Mouse (Mus musculus) pancreas, adult 10 weeks (tissue): Measurements from ENCODE around the gene Scgb1b2. TPM values are rescaled to one million over a fixed set of nuclear protein-coding genes. Genes with fewer than 3 reads are reported as not detected.

Experiments used
- polyA plus RNA-seq: library from polyadenylated mRNA; stranded (reverse); fragments of 350-450 nt; fragmentation: Illumina TruSeq; extraction: RNeasy Lipid Tissue Mini Kit (QIAGEN cat#74804); gene quantifications from one replicate; pipeline ENCODE4 v1.2.3, GENCODE M21; 2015; ENCODE audit warnings: low read depth, low replicate concordance; ENCODE audit not compliant: insufficient read depth

Scgb1b2 gene
- not detected for polyA plus RNA-seq

GRCm38 (mm10) chr7:31291721-31292120 lies at the start of gene Scgb1b2:
Gene Scgb1b2, minus strand, starts transcription at chr7:31291821.

GRCm38 (mm10) chr7:31290208-31290607 lies 1.4 kb downstream of the Scgb1b2 start, which contains the start of gene Scgb2b2:
Gene Scgb2b2, plus strand, starts transcription at chr7:31290508.

Other genes with a start within 250 kb of the Scgb1b2 start
- 33.2 TPM for gene Fxyd5, start 249.3 kb downstream of the Scgb1b2 start, polyA plus RNA-seq
- 1.9 TPM for gene Fxyd7, start 240.4 kb downstream of the Scgb1b2 start, polyA plus RNA-seq
- 128 TPM for gene Fxyd1, start 234.6 kb downstream of the Scgb1b2 start, polyA plus RNA-seq
- 2.7 TPM for gene Lgi4, start 232.5 kb downstream of the Scgb1b2 start, polyA plus RNA-seq
- gene Fxyd3, start 215.1 kb downstream of the Scgb1b2 start, polyA plus RNA-seq = 60.2 TPM
- 44.6 TPM for gene Hpn, start 176.5 kb downstream of the Scgb1b2 start, polyA plus RNA-seq
- gene Scn1b, start 164.8 kb downstream of the Scgb1b2 start, polyA plus RNA-seq = 5.7 TPM
- gene Gramd1a, start 135.9 kb downstream of the Scgb1b2 start, polyA plus RNA-seq = 85.3 TPM
- not detected for gene Scgb2b2, start 1.3 kb downstream of the Scgb1b2 start, polyA plus RNA-seq
- gene Scgb2b3, start 70.3 kb upstream of the Scgb1b2 start, polyA plus RNA-seq = not detected
- not detected for gene Scgb1b3, start 83.8 kb upstream of the Scgb1b2 start, polyA plus RNA-seq